Mouse (Mus musculus) liver, embryonic 14.5 days (tissue): Measurements from ENCODE around the gene Sesn1. TPM values are rescaled to one million over a fixed set of nuclear protein-coding genes. Genes with fewer than 3 reads are reported as not detected.

Source experiments
- ATAC-seq: fragments of 200-750 bp; cut with Nextera tagmentation; 2 replicates; pipeline ENCODE4 v1.8.0; 2017; ENCODE audit warnings: moderate number of reproducible peaks, mild to moderate bottlenecking, moderate library complexity; ENCODE audit not compliant: insufficient read depth
- DNase-seq, 3 experiments: peaks; one replicate each; pipeline ENCODE4 v3.0.0-alpha.2; 2012 to 2013; ENCODE audit warnings: low read depth in 3 of 3, low spot score in 3 of 3
- H3K27ac ChIP-seq: fragments of 300-500 bp; sonication (generic); 2 replicates; pipeline ENCODE4 v1.5.1; 2014; ENCODE audit warnings: moderate library complexity, mild to moderate bottlenecking, control low read depth, inconsistent platforms
- H3K27me3 ChIP-seq: fragments of 300-500 bp; sonication (generic); 2 replicates; pipeline ENCODE4 v1.6.1; 2014; ENCODE audit warnings: mild to moderate bottlenecking, low read length, moderate library complexity; ENCODE audit not compliant: control insufficient read depth, insufficient read depth
- H3K36me3 ChIP-seq: fragments of 300-500 bp; sonication (generic); replicated peaks from 2 replicates; pipeline ENCODE4 v1.6.1; 2014; ENCODE audit warnings: low read depth; ENCODE audit not compliant: control insufficient read depth, insufficient read depth
- H3K4me1 ChIP-seq, 2 experiments: fragments of 200-500 bp in 1 of 2; fragments of 300-500 bp in 1 of 2; sonication (generic) in 1 of 2; replicated peaks; 2 replicates each; pipeline ENCODE4 v1.6.1; 2012 to 2014; ENCODE audit warnings: antibody characterized with exemption in 1 of 2, inconsistent platforms in 1 of 2, low read length in 1 of 2; ENCODE audit not compliant: control insufficient read depth in 2 of 2, insufficient read depth in 2 of 2
- H3K4me2 ChIP-seq: fragments of 300-500 bp; sonication (generic); 2 replicates; pipeline ENCODE4 v1.6.1; 2014; ENCODE audit warnings: low read depth, mild to moderate bottlenecking, control low read depth, moderate library complexity
- H3K4me3 ChIP-seq, 2 experiments: fragments of 200-500 bp in 1 of 2; fragments of 300-500 bp in 1 of 2; sonication (generic) in 1 of 2; 2 replicates each; pipeline ENCODE4 v1.5.1; 2012 to 2014; ENCODE audit warnings: low read depth in 2 of 2, low read length in 2 of 2, mild to moderate bottlenecking in 2 of 2, control low read depth in 1 of 2, inconsistent platforms in 1 of 2, moderate library complexity in 1 of 2; ENCODE audit not compliant: insufficient read depth in 1 of 2
- H3K9ac ChIP-seq: fragments of 300-500 bp; sonication (generic); replicated peaks from 2 replicates; pipeline ENCODE4 v1.6.1; 2014; ENCODE audit warnings: mild to moderate bottlenecking, control low read depth, moderate library complexity
- H3K9me3 ChIP-seq: fragments of 300-500 bp; sonication (generic); 2 replicates; pipeline ENCODE4 v1.6.1; 2016; ENCODE audit warnings: low read length, mixed read lengths; ENCODE audit not compliant: control insufficient read depth
- CTCF ChIP-seq: IDR thresholded peaks from 2 replicates; pipeline ENCODE4 v1.5.1; 2016; ENCODE audit warnings: antibody characterized with exemption, low read depth, control low read depth
- EP300 ChIP-seq: IDR thresholded peaks from 2 replicates; pipeline ENCODE4 v1.6.1; 2016; ENCODE audit warnings: antibody characterized with exemption, low read depth
- WGBS: fragments of 180-500 bp; shearing (Covaris S2); extraction: QIAGEN DNeasy Blood & Tissue Kit; methylation state at CpG from one replicate; pipeline ENCODE4 v1.1.7; 2014; ENCODE audit not compliant: insufficient replicate concordance; 5-methylcytosine and 5-hydroxymethylcytosine counted together
- polyA plus RNA-seq, 2 experiments: library from polyadenylated mRNA; depleted of rRNA in 1 of 2; stranded (reverse) in 1 of 2; unstranded in 1 of 2; fragments of >200 nt; fragmentation: Nextera tagmentation in 1 of 2; extraction: Ambion mirVana in 1 of 2; gene quantifications; 2 replicates each; pipeline versions ENCODE4 v1.2.1 to v1.2.3; 2012 to 2014

The Sesn1 gene
- polyA plus RNA-seq, 2 experiments: 15.2 to 19.2 TPM

DNA sequence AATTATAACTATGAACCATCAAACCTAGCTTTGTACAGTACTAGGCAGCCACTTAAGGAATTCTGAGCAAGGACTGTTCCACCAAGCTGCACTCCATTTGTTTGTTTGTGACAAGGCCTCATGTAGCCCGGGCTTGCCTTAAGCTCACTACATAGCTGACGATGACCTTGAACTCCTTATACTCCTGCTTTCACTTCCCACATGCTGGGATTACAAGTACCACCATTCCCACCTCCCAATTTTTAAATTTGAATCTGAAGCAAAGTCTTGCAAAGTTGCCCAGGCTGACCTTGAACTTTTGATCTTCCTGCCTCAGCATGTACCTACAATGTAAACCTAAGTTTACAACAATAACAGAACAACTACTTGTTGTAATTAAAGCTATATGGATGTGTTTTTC is 20.2 kb downstream of the Sesn1 start:
- Histone ChIP-seq H3K27ac (no peak overlapping the region), H3K4me2 (no peak overlapping the region), H3K4me3 (no peak overlapping the region), H3K9me3 (no peaks in the 10 kb centered on the region), H3K27me3 (no peaks in the 10 kb centered on the region), H3K9ac (no peak overlapping the region), H3K4me1 (peaks cover 0 to 12% of the 10 kb centered on the region in 2 experiments; a peak in 2 of 4 replicates), H3K36me3 (no peaks in the 10 kb centered on the region)
- TF ChIP-seq EP300: no peak
- TF ChIP-seq CTCF: no peak
- ATAC-seq (no peak), DNase-seq (no peak)
- WGBS: 74% methylated on average over 2 of the region's 2 CpGs

DNA sequence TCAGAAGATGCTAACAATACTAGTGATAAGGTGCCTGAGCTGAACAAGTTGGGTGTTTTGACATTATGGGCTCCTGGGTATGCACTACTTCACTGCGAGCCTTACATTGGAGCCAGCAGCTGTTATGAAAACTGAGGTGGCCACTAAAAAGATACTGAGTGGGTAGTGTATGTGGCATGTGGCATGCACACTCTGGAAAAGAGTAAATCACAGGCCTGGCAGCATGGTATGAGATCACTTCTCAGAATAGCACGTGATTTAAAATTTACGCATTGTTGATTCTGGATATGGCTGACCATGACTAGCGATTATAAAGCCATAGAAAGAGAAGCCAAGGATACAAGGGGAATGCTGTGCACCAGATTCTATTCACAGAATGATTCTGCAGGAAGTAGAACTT is 20.7 kb downstream of the Sesn1 start:
- no peaks in the 10 kb centered on the region for H3K9me3 ChIP-seq
- no peak overlapping the region for H3K9ac ChIP-seq
- H3K27me3 ChIP-seq: no peaks in the 10 kb centered on the region
- peaks cover 0 to 12% of the 10 kb centered on the region in 2 experiments; a peak in 2 of 4 replicates for H3K4me1 ChIP-seq
- DNase-seq (no peak), ATAC-seq (no peak)
- TF ChIP-seq CTCF (no peak), EP300 (no peak)
- H3K27ac ChIP-seq: no peak overlapping the region
- H3K36me3 ChIP-seq: no peaks in the 10 kb centered on the region
- 65% methylated on average over 4 of the region's 4 CpGs for WGBS
- H3K4me2 ChIP-seq: no peak overlapping the region
- H3K4me3 ChIP-seq: no peak overlapping the region

DNA sequence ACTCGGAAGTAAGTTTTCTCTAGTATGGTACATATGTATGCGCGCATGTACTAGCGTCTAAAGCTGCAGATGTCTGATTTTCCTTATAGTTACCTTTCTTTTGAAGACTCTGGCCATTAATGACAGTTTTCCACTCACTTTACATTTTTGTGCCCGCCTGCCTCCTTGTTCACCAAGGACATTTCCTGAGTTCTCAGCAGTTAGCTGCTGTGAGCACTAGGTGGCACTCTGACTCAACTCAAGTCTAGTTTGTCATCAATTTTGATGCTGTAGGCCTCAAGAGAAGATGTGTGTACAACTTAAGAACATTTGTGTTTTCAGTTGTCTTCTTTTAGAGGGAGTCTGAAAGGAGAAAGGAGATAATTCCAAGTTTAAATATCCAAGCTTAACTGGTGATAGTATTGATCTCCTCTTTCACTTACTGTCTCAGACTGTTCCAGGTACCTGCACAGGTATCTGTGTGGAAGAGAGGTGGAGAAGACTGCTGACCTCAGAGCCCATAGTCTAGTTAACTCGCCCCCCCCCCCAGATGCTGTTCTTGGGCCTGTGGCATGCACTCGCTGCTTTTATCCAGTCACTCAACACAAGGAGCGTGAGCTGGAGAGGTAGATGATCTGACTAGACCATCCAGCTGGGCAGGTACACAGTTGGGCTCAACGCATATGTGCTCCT is 21.3 kb downstream of the Sesn1 start:
- no peak overlapping the region for H3K4me3 ChIP-seq
- TF ChIP-seq CTCF (peak; percentile 83), EP300 (no peak)
- H3K27me3 ChIP-seq: no peaks in the 10 kb centered on the region
- no peak overlapping the region for H3K27ac ChIP-seq
- ATAC-seq: no peak
- no peak overlapping the region for H3K4me2 ChIP-seq
- no peaks in the 10 kb centered on the region for H3K9me3 ChIP-seq
- no peak overlapping the region for H3K9ac ChIP-seq
- H3K36me3 ChIP-seq: no peaks in the 10 kb centered on the region
- 50% methylated on average over 9 of the region's 9 CpGs for WGBS
- peak in 1 of 3 experiments; percentile 38 for DNase-seq
- peaks cover 0 to 12% of the 10 kb centered on the region in 2 experiments; a peak in 2 of 4 replicates for H3K4me1 ChIP-seq

DNA sequence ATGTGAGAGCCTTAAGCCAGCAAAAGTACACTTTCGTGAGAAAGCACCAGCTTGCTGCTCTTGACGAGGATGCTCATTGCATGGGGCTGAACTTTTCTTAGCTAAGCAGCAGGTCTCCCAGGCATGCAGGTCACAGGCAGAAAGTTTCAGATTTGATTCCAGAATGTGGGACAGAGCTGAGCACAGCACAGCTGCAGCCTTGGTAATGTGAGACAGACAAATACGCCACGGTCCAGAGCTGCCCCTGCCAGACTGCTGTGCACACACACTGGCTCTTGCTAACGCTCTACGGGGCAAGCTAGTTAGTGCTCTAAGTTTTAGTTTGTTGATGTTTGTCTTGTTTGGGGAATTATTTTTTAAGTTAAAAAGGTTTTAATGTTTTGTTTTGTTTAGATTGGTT is 22.5 kb downstream of the Sesn1 start:
- 75% methylated on average over 6 of the region's 6 CpGs for WGBS
- Histone ChIP-seq H3K4me2 (no peak overlapping the region), H3K4me1 (peaks cover 0 to 6% of the 10 kb centered on the region in 2 experiments; a peak in 2 of 4 replicates), H3K9ac (no peak overlapping the region), H3K36me3 (no peaks in the 10 kb centered on the region), H3K4me3 (no peak overlapping the region), H3K27me3 (no peaks in the 10 kb centered on the region), H3K27ac (no peak overlapping the region), H3K9me3 (no peaks in the 10 kb centered on the region)
- no peak for DNase-seq
- no peak for ATAC-seq
- TF ChIP-seq CTCF (no peak), EP300 (no peak)

DNA sequence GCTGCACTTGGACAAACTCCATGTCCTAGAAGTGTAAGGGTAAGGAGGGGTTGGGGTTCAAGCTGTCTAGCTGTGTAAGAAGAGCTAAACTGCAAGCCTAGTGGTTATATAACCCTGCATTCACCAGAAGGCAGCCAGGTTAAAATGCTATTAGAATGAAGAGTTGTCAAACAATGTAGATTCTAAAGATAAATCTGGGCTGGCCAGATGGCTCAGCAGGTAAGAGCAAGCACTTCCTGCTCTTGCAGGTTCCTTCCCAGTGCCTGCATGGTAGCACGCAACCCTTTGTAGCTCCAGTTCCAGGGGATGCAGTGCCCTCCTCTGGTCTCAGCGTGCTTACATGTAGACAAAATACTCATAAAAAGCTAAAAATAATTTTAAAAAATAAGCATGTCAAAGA is 24.4 kb downstream of the Sesn1 start:
- no peak overlapping the region for H3K9ac ChIP-seq
- no peaks in the 10 kb centered on the region for H3K4me1 ChIP-seq
- no peak overlapping the region for H3K27ac ChIP-seq
- H3K36me3 ChIP-seq: no peaks in the 10 kb centered on the region
- DNase-seq (no peak), ATAC-seq (no peak)
- no peaks in the 10 kb centered on the region for H3K27me3 ChIP-seq
- H3K4me3 ChIP-seq: no peak overlapping the region
- H3K9me3 ChIP-seq: no peaks in the 10 kb centered on the region
- WGBS: 80% methylated on average over 2 of the region's 2 CpGs
- H3K4me2 ChIP-seq: no peak overlapping the region
- TF ChIP-seq CTCF: no peak
- TF ChIP-seq EP300: no peak
